Mouse (Mus musculus) neural tube, embryonic 10.5 days (tissue): ENCODE data around the gene Rmnd5b.

Experiments used
- DNase-seq: peaks from one replicate; pipeline ENCODE4 v3.0.0-alpha.2; 2017; ENCODE audit warnings: low spot score; ENCODE audit errors: extremely low spot score

Rmnd5b gene

DNA sequence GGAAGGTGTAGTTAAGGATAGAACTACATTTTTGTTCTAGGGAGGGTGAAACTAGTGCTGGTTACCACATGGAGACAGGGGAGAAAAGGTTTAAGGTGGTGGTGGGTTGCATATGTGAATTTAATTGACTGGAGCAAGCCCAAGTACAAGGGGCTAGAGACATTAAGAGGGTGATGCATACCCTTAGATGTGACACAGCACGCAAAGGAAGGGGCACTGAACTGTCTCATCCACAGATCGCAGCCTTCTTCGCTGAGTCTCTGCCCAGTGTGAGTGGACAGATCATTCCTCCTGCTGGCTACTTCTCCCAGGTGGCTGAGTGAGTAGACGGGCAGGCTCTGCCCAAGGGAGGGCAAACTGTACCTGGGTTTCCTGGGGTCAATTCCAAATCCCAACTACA is 42.3 kb downstream of the Rmnd5b start:
- DNase-seq = no peak

- DNase-seq = no peak
Measured at GRCm38 (mm10) chr11:51591915-51592314, 43.8 kb downstream of the Rmnd5b start.

DNA sequence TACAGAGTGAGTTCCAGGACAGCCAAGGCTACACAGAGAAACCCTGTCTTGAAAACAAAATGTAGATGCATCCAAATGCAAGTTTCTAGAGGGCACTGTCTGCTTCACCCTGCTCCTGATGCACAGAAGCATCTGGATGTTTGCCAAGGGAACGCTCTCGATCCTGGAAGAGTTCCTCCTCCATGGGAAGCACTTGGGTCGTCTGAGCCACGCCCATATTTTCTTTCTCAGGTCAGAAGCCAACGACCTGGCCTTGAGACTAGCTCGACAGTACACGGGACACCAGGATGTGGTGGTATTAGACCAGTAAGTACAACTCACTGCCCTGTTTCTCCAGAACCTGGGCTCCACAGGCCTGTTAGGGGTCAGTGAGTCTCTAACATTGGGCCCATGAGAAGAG is 44.5 kb downstream of the Rmnd5b start:
- DNase-seq = no peak

GRCm38 (mm10) chr11:51590002-51590401 is 45.7 kb downstream of the Rmnd5b start:
- DNase-seq = no peak

DNA sequence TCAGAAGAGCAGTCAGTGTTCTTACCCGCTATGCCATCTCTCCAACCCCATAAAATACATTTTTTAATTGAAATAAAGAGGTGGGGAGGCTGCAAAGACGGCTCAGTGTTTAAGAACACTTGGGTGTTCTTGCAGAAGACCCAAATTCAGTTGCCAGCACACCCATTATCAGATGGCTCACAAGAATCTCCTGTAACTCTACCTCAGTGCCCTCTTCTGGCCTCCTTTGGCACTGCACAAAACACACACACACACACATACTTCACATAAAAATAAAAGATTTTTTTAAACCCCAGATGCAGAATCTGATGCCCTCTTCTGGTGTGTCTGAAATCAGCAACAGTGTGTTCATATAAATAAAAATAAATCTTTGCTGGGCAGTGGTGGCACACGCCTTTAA is 46.9 kb downstream of the Rmnd5b start:
- no peak for DNase-seq

DNA sequence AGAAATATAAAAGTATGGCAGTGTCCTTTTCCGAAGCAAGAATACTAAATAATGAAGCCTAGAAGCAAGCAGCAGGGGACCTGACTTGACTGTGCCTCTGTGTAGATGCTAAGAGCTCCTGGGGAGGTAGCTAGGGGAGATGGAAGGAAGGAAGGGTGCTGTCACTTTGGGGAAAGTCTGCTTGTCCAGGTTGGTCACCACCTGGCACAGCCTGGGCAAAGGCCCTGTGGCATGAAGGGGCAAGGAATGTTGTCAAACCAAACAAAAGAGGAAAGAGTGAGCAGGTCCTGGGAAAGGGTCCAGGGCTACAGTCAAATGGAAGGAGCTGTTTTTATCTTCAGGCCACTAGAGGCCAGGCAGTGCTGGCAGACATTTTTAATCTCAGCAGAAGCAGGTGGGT is 48.6 kb downstream of the Rmnd5b start:
- no peak for DNase-seq

- DNase-seq = no peak
Measured at GRCm38 (mm10) chr11:51586411-51586810, 49.3 kb downstream of the Rmnd5b start.

DNA sequence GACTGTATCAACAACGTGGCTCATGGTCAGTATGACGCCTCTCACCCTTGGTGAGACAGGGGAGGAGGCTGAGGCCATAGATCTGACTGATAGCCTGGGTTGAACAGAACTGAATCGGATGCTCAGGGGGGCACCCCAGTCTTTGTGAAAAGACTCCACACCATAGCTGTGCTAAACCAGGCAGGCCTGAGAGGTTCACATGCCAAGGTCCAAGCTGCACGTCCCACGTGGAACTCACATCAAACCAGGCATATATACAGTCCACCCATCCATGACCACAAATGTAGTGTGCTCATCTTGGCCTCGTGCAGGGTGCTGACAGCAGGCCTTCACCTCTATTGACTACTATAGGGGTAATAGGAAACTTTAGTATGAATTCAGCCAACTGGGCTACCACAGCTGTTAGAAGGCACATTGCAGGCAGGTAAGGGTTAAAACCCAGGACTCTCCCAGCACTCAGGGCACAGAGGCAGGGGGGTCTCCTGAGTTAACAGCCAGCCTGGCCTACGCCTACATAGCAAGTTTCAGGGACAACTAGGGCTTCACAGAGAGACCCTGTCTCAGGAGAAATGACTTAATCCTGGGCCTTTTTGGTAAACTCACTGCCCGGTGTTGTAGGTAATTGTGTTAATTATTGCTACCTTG is 50.0 kb downstream of the Rmnd5b start:
- no peak for DNase-seq

DNA sequence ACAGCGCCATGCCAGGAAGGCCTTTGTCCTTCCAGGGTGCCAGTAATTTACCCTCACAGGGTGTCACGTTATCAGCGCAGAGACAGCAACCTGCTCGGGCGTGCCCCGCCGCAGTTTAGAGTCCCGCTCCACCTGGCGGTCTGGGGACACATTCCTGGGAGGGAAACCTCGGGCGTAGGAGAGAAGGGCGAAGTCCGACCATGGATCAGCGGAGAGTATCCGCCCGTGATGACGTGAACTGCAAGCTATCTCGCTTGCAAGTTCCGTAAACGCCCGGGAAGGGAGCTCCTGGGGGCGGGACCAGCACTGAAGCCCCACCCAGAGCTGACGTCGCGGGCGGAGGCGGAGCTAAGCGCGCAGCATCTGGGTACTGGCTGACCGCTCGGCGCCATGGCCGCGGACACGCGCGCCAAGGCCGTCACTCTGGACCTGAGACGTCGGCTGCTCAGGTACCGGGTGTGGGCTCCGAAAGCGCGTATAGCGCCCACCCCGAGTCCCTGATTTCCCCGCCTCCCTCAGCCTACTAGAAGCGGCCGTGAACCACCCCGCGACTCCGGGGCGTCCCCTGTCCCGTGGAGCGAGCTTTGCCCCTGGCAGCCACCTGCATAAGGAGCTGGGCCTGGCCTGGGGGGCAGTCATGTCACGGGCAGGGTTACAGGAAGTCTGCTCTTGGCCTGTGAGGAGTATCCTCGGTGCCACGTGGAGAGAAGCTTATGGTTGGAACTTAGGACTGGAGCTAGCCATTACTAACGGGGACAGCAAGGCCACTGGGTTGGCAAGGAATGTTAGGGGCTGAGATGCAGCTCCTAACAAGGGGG is 51.1 kb downstream of the Rmnd5b start, which contains the start of gene Phykpl:
Gene Phykpl (plus strand): TSS at position 327 of the 818 bp plus-strand sequence.
- peak; percentile 98 for DNase-seq

- DNase-seq = no peak
Measured at GRCm38 (mm10) chr11:51584057-51584430, 51.7 kb downstream of the Rmnd5b start.

DNA sequence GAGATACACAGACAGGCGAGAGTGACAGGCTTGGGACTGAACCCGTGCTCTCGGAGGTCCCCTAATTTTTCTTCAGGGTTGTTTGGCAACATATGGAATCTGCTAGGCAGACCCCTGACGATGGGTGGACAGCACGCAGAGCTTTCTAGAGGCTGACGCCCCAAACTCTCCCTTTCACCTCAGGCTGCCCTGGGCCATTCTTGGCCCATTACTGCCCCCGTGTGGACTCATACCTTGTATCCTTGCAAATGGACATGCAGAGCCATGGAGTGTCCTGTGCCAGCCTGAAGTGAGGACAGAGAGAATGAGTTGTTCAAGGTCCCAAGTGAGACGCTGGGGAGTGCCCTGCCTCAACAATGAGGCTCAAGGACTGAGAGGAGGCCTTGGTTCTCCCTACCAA is 53.0 kb downstream of the Rmnd5b start:
- DNase-seq = peak; percentile 74

GRCm38 (mm10) chr11:51579024-51579423 is 56.7 kb downstream of the Rmnd5b start:
- DNase-seq = no peak

DNA sequence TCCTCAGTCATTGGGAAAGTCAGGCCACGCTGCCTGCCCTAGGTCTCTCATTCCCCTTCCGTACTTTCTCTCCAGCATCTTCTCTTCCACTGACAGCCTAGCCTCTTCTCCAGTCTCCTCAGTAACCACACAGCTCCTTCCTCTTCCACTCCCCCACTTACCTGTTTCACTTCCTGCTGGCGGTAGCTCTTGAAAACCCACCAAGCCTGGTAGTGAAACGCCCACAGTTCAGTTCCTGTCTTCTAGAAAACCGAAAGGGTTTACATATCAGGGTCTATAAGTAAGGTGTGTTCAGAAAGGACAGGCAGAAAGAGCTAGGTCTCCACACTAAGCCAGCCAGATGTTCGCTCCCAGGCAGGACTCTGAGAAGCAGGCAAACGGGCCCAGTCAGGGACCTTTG is 58.1 kb downstream of the Rmnd5b start:
- DNase-seq = no peak

GRCm38 (mm10) chr11:51576454-51576853 is 59.2 kb downstream of the Rmnd5b start:
- no peak for DNase-seq
